Mouse (Mus musculus) limb, embryonic 15.5 days (tissue): Measurements from ENCODE around the gene Soat2. TPM values are rescaled to one million over a fixed set of nuclear protein-coding genes. Genes with fewer than 3 reads are reported as not detected.

Experiments
- ATAC-seq: fragments of 200-750 bp; cut with Nextera tagmentation; 2 replicates; pipeline ENCODE4 v1.8.0; 2017; ENCODE audit warnings: low read depth, moderate TSS enrichment; ENCODE audit not compliant: insufficient number of reproducible peaks, low FRiP score, low TSS enrichment
- H3K27ac ChIP-seq: fragments of 300-500 bp; sonication (generic); 2 replicates; pipeline ENCODE4 v1.5.1; 2015; ENCODE audit warnings: moderate library complexity, mild to moderate bottlenecking, inconsistent platforms
- H3K27me3 ChIP-seq: fragments of 300-500 bp; sonication (generic); 2 replicates; pipeline ENCODE4 v1.6.1; 2015; ENCODE audit warnings: inconsistent platforms
- H3K36me3 ChIP-seq: fragments of 300-500 bp; sonication (generic); 2 replicates; pipeline ENCODE4 v1.6.1; 2015; ENCODE audit warnings: inconsistent platforms
- H3K4me1 ChIP-seq: fragments of 300-500 bp; sonication (generic); 2 replicates; pipeline ENCODE4 v1.6.1; 2015; ENCODE audit warnings: inconsistent platforms
- H3K4me2 ChIP-seq: fragments of 300-500 bp; sonication (generic); 2 replicates; pipeline ENCODE4 v1.6.1; 2015; ENCODE audit warnings: mild to moderate bottlenecking, inconsistent platforms
- H3K4me3 ChIP-seq: fragments of 300-500 bp; sonication (generic); 2 replicates; pipeline ENCODE4 v1.5.1; 2015; ENCODE audit warnings: mild to moderate bottlenecking, inconsistent platforms
- H3K9ac ChIP-seq: fragments of 300-500 bp; sonication (generic); 2 replicates; pipeline ENCODE4 v1.6.1; 2015; ENCODE audit warnings: inconsistent platforms
- H3K9me3 ChIP-seq: fragments of 300-500 bp; sonication (generic); 2 replicates; pipeline ENCODE4 v1.6.1; 2016; ENCODE audit warnings: inconsistent platforms
- WGBS: fragments of 180-500 bp; shearing (Covaris S2); methylation state at CpG from one replicate; pipeline ENCODE4 v1.1.7; 2015; 5-methylcytosine and 5-hydroxymethylcytosine counted together
- polyA plus RNA-seq: library from polyadenylated mRNA; unstranded; fragments of >200 nt; fragmentation: Nextera tagmentation; extraction: Ambion mirVana; gene quantifications from 2 replicates; pipeline ENCODE4 v1.2.1, GENCODE M21; 2015

Gene Soat2
- polyA plus RNA-seq, 1 experiment from 2014 or later, result 0.81 TPM

GRCm38 (mm10) chr15:102156836-102157235 lies 6.5 kb downstream of the Soat2 start:
- H3K4me3 ChIP-seq, result no peak overlapping the region
- H3K9ac ChIP-seq, result no peak overlapping the region
- no peak for ATAC-seq
- H3K4me1 ChIP-seq, result no peaks in the 10 kb centered on the region
- H3K27ac ChIP-seq, result no peak overlapping the region
- 47% methylated on average over 20 of the region's 20 CpGs for WGBS
- H3K27me3 ChIP-seq, result no peaks in the 10 kb centered on the region
- no peaks in the 10 kb centered on the region for H3K9me3 ChIP-seq
- H3K36me3 ChIP-seq, result no peaks in the 10 kb centered on the region
- H3K4me2 ChIP-seq, result no peak overlapping the region

DNA sequence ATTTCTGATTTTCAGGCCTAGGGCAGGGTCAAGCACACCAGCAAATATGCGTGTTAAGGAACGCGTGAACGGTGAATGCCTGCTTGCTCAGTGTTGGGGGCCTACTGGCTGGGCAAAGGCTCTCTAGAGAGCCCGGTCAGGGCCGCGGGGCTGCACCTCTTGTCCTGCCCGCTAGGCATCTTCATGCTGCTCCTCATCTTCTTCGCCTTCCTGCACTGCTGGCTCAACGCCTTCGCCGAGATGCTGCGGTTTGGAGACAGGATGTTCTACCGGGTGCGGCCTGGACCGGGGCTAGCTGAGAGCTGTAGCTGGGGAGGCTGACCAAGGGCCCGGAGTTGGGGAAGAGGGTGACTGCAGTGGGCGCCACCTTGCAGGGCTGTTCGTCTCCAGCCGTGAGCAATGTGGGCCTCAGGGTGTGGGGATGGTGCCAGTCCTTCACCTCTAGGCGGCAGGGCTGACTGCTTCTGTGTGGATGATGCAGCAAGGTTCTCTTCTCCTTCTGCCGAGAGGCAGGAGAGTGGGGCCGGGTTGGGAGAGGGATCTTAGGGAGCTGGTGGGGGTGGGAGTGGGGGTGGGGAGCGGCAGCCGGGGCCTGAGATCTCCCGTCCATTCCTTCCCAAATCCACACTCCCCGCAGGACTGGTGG lies 10.2 kb downstream of the Soat2 start:
- ATAC-seq, result no peak
- WGBS, result 60% methylated on average over 26 of the region's 27 CpGs
- H3K27me3 ChIP-seq, result no peaks in the 10 kb centered on the region
- peaks cover 5% of the 10 kb centered on the region; the same call in 1 of the 2 replicates for H3K4me1 ChIP-seq
- H3K9me3 ChIP-seq, result no peaks in the 10 kb centered on the region
- H3K4me3 ChIP-seq, result no peak overlapping the region
- H3K9ac ChIP-seq, result no peak overlapping the region
- H3K4me2 ChIP-seq, result no peak overlapping the region
- H3K27ac ChIP-seq, result no peak overlapping the region
- no peaks in the 10 kb centered on the region for H3K36me3 ChIP-seq

- Histone ChIP-seq H3K4me3 (no peak overlapping the region), H3K4me1 (peaks cover 27% of the 10 kb centered on the region), H3K36me3 (no peaks in the 10 kb centered on the region), H3K27me3 (no peaks in the 10 kb centered on the region), H3K27ac (no peak overlapping the region), H3K9me3 (no peaks in the 10 kb centered on the region), H3K9ac (no peak overlapping the region), H3K4me2 (no peak overlapping the region)
- 62% methylated on average over 3 of the region's 3 CpGs for WGBS
- no peak for ATAC-seq
Observed at GRCm38 (mm10) chr15:102163900-102164693, 13.8 kb downstream of the Soat2 start.

DNA sequence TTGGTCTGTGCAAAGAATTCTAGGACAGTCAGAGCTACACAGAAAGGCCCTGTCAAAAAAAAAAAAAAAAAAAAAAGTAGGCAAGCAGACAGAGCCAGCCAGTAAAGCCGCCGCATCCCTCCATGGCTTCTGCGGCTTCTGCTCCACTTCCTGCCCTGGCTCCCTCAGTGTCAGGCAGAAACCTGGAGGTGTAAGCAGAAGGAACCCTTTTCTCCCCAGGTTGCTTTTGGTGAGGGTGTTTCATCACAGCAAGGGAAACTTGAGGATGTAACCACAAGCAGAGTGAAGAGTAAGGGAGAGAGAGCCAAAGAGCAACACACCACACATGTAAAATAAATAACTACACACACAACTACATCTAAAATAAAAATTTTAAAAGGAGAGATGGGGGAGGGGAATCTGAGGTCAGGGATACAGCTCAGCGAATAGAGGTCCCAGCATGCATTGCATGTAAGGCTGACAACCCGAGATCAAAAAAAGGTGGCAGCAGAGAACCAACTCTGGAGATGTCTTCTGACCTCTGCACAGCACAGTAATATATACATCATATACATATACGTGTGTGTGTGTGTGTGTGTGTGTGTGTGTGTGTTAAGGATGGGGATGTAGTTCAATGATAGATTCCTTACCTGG lies 15.3 kb downstream of the Soat2 start:
- H3K4me2 ChIP-seq, result no peak overlapping the region
- H3K4me3 ChIP-seq, result no peak overlapping the region
- H3K4me1 ChIP-seq, result peaks cover 29% of the 10 kb centered on the region
- WGBS, result 24% methylated on average over 6 of the region's 6 CpGs
- H3K9ac ChIP-seq, result no peak overlapping the region
- no peaks in the 10 kb centered on the region for H3K36me3 ChIP-seq
- no peaks in the 10 kb centered on the region for H3K27me3 ChIP-seq
- ATAC-seq, result no peak
- no peaks in the 10 kb centered on the region for H3K9me3 ChIP-seq
- peak overlapping the region; percentile 27; the same call in 1 of the 2 replicates for H3K27ac ChIP-seq

- ATAC-seq, result peak; percentile 61; the same call in 1 of the 2 replicates
- Histone ChIP-seq H3K4me3 (no peak overlapping the region), H3K27ac (peak overlapping the region; percentile 74), H3K36me3 (peaks cover 9% of the 10 kb centered on the region), H3K4me2 (0 out of 2 replicates have a peak overlapping the region, but pooled peaks have one; percentile 4), H3K27me3 (no peaks in the 10 kb centered on the region), H3K9ac (no peak overlapping the region), H3K4me1 (peaks cover 29% of the 10 kb centered on the region), H3K9me3 (no peaks in the 10 kb centered on the region)
- WGBS, result 19% methylated on average over 6 of the region's 6 CpGs
Observed at GRCm38 (mm10) chr15:102167620-102168021, 17.3 kb downstream of the Soat2 start.

DNA sequence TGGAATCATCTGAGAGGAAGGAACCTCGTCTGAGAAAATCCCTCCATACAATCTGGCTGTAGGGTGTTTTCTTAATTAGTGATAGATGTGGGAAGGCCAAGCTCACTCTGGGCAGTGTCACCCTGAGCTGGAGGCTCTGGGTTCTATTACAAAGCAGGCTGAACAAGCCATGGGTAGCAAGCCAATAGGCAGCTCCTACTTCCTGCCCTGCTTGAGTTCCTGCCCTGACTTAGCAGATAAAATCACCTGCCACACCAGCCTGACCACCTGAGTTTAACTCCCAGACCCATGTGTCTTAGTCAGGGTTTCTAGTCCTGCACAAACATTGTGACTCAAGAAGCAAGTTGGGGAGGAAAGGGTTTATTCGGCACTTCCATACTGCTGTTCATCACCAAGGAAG lies 18.7 kb downstream of the Soat2 start:
- H3K4me1 ChIP-seq, result peaks cover 29% of the 10 kb centered on the region
- 55% methylated on average over 2 of the region's 2 CpGs for WGBS
- H3K36me3 ChIP-seq, result peaks cover 9% of the 10 kb centered on the region
- H3K4me2 ChIP-seq, result no peak overlapping the region
- no peak for ATAC-seq
- no peak overlapping the region for H3K4me3 ChIP-seq
- H3K27me3 ChIP-seq, result no peaks in the 10 kb centered on the region
- H3K9me3 ChIP-seq, result no peaks in the 10 kb centered on the region
- no peak overlapping the region for H3K9ac ChIP-seq
- no peak overlapping the region for H3K27ac ChIP-seq

DNA sequence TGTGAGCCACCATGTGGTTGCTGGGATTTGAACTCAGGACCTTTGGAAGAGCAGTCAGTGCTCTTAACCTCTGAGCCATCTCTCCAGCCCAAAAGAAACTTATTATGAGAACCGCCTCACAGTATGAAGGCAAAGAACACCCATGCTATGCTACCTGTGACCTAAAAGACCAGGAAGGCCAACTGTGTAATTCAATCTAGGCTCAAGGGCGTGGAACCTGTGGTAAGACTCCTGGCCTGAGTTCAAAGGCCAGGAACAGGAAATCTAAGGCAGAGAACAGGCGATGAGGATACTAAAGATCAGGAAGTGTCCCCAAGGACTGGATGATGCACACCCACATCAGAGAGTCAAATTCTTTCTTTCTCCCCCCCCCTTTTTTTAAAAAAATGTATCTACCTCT lies 23.3 kb downstream of the Soat2 start:
- no peak overlapping the region for H3K27ac ChIP-seq
- WGBS, result 91% methylated on average over 3 of the region's 3 CpGs
- peaks cover 6% of the 10 kb centered on the region; the same call in 1 of the 2 replicates for H3K4me1 ChIP-seq
- no peaks in the 10 kb centered on the region for H3K9me3 ChIP-seq
- no peak overlapping the region for H3K4me3 ChIP-seq
- ATAC-seq, result no peak
- no peak overlapping the region for H3K4me2 ChIP-seq
- H3K27me3 ChIP-seq, result no peaks in the 10 kb centered on the region
- no peak overlapping the region for H3K9ac ChIP-seq
- H3K36me3 ChIP-seq, result peaks cover 35% of the 10 kb centered on the region

- no peaks in the 10 kb centered on the region for H3K27me3 ChIP-seq
- H3K4me1 ChIP-seq, result no peaks in the 10 kb centered on the region
- H3K4me2 ChIP-seq, result no peak overlapping the region
- no peak overlapping the region for H3K4me3 ChIP-seq
- no peak overlapping the region for H3K27ac ChIP-seq
- no peak overlapping the region for H3K9ac ChIP-seq
- no peaks in the 10 kb centered on the region for H3K9me3 ChIP-seq
- H3K36me3 ChIP-seq, result peaks cover 52% of the 10 kb centered on the region
- ATAC-seq, result no peak
- WGBS, result 81% methylated on average over 16 of the region's 16 CpGs
Observed at GRCm38 (mm10) chr15:102175736-102176319, 25.5 kb downstream of the Soat2 start.

GRCm38 (mm10) chr15:102176571-102177316 lies 26.4 kb downstream of the Soat2 start:
- Histone ChIP-seq H3K27ac (no peak overlapping the region), H3K9ac (no peak overlapping the region), H3K36me3 (peaks cover 50% of the 10 kb centered on the region), H3K4me2 (no peak overlapping the region), H3K4me3 (no peak overlapping the region), H3K27me3 (no peaks in the 10 kb centered on the region), H3K4me1 (no peaks in the 10 kb centered on the region), H3K9me3 (no peaks in the 10 kb centered on the region)
- no peak for ATAC-seq
- 84% methylated on average over 7 of the region's 7 CpGs for WGBS

DNA sequence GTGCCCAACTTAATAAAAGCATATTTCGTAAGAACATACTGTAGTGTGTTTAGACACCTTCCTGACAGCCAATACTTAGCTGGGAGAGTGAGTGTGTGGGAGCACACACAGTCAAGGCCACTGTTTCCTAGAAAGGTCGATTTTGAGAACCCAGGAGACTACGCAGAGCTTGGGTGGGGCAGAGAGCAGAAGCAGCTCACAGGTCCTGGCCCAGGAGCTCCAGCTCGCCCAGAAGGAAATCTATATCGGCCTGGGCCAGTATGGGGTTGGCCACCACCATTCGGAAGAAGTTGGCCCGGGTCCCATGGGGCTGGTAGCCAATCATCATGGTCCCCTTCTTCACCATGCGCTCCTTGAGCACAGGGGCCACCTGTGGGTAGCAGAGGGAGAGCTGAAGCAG lies 27.1 kb downstream of the Soat2 start:
- 85% methylated on average over 8 of the region's 8 CpGs for WGBS
- no peaks in the 10 kb centered on the region for H3K27me3 ChIP-seq
- no peaks in the 10 kb centered on the region for H3K9me3 ChIP-seq
- peaks cover 50% of the 10 kb centered on the region for H3K36me3 ChIP-seq
- H3K4me1 ChIP-seq, result no peaks in the 10 kb centered on the region
- ATAC-seq, result no peak
- no peak overlapping the region for H3K27ac ChIP-seq
- H3K4me2 ChIP-seq, result no peak overlapping the region
- H3K4me3 ChIP-seq, result no peak overlapping the region
- no peak overlapping the region for H3K9ac ChIP-seq

- Histone ChIP-seq H3K27ac (no peak overlapping the region), H3K36me3 (peaks cover 57% of the 10 kb centered on the region), H3K27me3 (no peaks in the 10 kb centered on the region), H3K9ac (no peak overlapping the region), H3K9me3 (no peaks in the 10 kb centered on the region), H3K4me3 (no peak overlapping the region), H3K4me1 (no peaks in the 10 kb centered on the region), H3K4me2 (no peak overlapping the region)
- 12% methylated on average over 6 of the region's 6 CpGs for WGBS
- ATAC-seq, result no peak
Observed at GRCm38 (mm10) chr15:102178279-102178678, 28.0 kb downstream of the Soat2 start.
